Comparison of ENCODE assay signal across 7 mouse cellular contexts in the genomic region with DNA sequence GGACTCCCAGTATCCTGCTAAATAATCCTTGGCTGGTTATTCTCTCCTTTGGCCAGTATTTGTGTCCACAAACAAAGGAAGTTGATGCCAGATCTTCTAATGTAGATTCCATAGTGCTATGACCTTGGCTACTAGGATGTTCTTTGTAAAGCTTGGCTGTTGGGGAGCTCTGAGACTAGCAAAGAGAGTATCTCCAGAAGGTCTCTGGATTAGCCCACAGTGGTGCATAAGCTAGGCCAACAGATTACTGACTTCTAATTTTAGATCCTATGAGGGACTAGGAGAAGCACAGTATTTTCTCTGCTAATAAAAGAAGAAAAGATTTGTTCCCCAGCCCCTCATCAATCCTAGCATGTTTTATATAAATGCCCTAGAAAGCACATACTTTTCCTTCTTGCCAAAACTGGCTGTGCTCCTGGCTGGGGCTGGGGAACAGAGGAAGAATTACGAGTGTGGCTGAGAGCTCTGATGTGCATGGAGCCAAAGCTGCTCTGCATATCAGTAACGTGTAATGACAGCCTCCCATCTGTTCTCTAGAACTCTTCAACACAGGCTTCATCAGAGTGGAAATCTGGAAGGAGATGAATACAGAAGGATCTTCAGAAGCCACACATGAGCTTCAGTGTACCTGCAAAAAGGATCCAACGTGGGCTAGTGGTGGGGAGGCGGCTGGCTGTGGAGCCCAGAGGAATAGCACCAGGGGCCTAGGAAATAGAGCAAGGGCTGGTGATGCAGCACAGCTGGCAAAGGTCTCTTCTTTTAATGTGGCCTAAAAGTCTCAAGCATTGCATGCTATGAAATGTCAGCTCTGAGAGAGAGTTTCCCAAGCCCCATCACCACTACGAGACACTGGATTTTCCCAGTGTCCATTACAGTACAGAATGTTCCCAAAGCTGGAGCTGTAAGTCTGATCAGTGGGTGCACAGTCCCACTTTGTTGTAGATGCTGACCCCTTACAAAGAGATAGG.
DNase-seq lines count a peak whose midpoint lies in the region; ATAC-seq and TF ChIP-seq lines count a peak whose summit lies in the region.

No protein-coding gene starts in this region.

- ATAC-seq in forebrain, embryonic 16.5 days, result peak; percentile 92
- no peak for ATAC-seq in neural tube, embryonic 15.5 days (ENCODE audit: low FRiP score)

- H3K4me2 ChIP-seq in forebrain, embryonic 16.5 days (ENCODE audit: low read length), result no peak overlapping the region
- H3K4me2 ChIP-seq in neural tube, embryonic 15.5 days, result no peak overlapping the region

- TF ChIP-seq POLR2A in lung, adult 2 months (IDR thresholded peaks at IDR 0.05; ENCODE audit: borderline replicate concordance, extremely low read depth, low read depth, low read length), result no peak

- no peaks in the 10 kb centered on the region for H3K36me3 ChIP-seq in forebrain, embryonic 16.5 days (ENCODE audit: control insufficient read depth, insufficient read depth)
- H3K36me3 ChIP-seq in neural tube, embryonic 15.5 days, result no peaks in the 10 kb centered on the region

- TF ChIP-seq CTCF in lung, adult 2 months (IDR thresholded peaks at IDR 0.05; ENCODE audit: insufficient read depth, low read length), result no peak

- H3K9me3 ChIP-seq in forebrain, embryonic 16.5 days (ENCODE audit: control insufficient read depth, low read length), result no peaks in the 10 kb centered on the region
- no peaks in the 10 kb centered on the region for H3K9me3 ChIP-seq in neural tube, embryonic 15.5 days (replicated peaks)

- peak overlapping the region; percentile 88 for H3K27ac ChIP-seq in forebrain, embryonic 16.5 days (ENCODE audit: low read length)
- H3K27ac ChIP-seq in neural tube, embryonic 15.5 days (replicated peaks), result peak overlapping the region; percentile 38; the same call in 1 of the 2 replicates

- 63% methylated on average over 5 of the region's 5 CpGs for WGBS in lung, adult 2 months
- WGBS in forebrain, embryonic 16.5 days, result 54% methylated on average over 5 of the region's 5 CpGs
- WGBS in neural tube, embryonic 15.5 days, result 57% methylated on average over 5 of the region's 5 CpGs

- peak; percentile 16 to 30 for DNase-seq in lung, adult 18-20 months
- DNase-seq in lung, adult 2 months, result no peak
- peak; percentile 86 for DNase-seq in layer of hippocampus, adult 9-11 months
- DNase-seq in embryo, embryonic 9.5 days (ENCODE audit: extremely low spot score), result no peak
- no peak for DNase-seq in yolk sac, embryonic 10.5 days (ENCODE audit: low spot score)

- H3K4me3 ChIP-seq in lung, adult 2 months (replicated peaks; ENCODE audit: extremely low read depth, low read depth, low read length), result no peak overlapping the region
- no peak overlapping the region for H3K4me3 ChIP-seq in forebrain, embryonic 16.5 days (replicated peaks; ENCODE audit: low read length)
- H3K4me3 ChIP-seq in neural tube, embryonic 15.5 days (replicated peaks), result no peak overlapping the region

- H3K27me3 ChIP-seq in forebrain, embryonic 16.5 days (replicated peaks; ENCODE audit: control insufficient read depth, insufficient read depth, low read length), result no peaks in the 10 kb centered on the region
- H3K27me3 ChIP-seq in neural tube, embryonic 15.5 days (replicated peaks), result no peaks in the 10 kb centered on the region

- no peaks in the 10 kb centered on the region for H3K4me1 ChIP-seq in lung, adult 2 months (ENCODE audit: control insufficient read depth, insufficient read depth, low read length)
- peaks cover 12% of the 10 kb centered on the region for H3K4me1 ChIP-seq in forebrain, embryonic 16.5 days (replicated peaks; ENCODE audit: control insufficient read depth, insufficient read depth, low read length)
- peaks cover 11% of the 10 kb centered on the region for H3K4me1 ChIP-seq in neural tube, embryonic 15.5 days

- H3K9ac ChIP-seq in forebrain, embryonic 16.5 days (replicated peaks; ENCODE audit: low read depth, low read length), result no peak overlapping the region
- no peak overlapping the region for H3K9ac ChIP-seq in neural tube, embryonic 15.5 days (replicated peaks)

Comparison
In these comparisons a context has a peak if more than half of its experiments do, and no peak if none do; other contexts are left out.
1. DNase-seq: peak in lung, adult 18-20 months (2 of 2) and layer of hippocampus, adult 9-11 months (single experiment); none in lung, adult 2 months (single experiment), embryo, embryonic 9.5 days (single experiment) and yolk sac, embryonic 10.5 days (single experiment).